Mouse (Mus musculus): ENCODE results near the gene Depp1.
"Not testable (repeated sequence)": the region's sequence is repeated elsewhere in the genome, so short reads cannot be mapped to it uniquely, and the experiment has no call there.

Depp1 gene

DNA sequence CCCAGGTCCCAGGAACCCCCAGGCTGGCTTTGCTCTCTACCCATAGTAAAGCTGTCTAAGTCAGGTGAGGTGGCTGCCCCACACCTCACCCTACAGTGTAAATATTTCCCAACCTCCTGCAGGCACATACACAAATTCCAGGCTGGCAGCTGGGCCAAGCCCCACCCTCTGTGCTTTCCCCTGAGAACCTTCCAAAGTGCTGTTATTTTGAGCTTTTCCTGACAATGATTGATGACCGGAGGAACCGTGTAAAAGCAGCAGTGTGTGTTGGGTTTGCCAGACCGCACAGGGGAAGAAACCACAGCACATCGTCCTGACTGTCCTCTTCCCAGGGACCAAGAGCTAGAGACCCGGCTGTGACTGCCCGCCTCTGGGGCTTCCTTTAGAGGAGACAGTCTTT, at the start of gene Depp1:
Gene Depp1 (plus strand): TSS at position 204 of the 400 bp plus-strand sequence.
- peak; percentile 38 for DNase-seq

DNA sequence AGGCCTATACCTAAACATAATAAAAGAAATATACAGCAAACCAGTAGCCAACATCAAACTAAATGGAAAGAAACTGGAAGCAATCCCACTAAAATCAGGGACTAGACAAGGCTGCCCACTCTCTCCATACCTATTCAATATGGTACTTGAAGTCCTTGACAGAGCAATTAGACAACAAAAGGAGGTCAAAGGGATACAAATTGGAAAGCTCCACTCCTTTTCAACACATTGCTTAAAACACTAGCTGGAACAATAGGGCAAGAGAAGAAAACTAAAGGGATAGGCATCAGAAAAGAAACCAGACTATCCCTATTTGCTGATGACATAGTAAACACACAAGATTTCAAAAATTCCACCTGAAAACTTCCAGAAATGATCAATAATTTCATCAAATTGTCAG, 49.4 kb upstream of the Depp1 start:
- not testable (repeated sequence) for DNase-seq

DNA sequence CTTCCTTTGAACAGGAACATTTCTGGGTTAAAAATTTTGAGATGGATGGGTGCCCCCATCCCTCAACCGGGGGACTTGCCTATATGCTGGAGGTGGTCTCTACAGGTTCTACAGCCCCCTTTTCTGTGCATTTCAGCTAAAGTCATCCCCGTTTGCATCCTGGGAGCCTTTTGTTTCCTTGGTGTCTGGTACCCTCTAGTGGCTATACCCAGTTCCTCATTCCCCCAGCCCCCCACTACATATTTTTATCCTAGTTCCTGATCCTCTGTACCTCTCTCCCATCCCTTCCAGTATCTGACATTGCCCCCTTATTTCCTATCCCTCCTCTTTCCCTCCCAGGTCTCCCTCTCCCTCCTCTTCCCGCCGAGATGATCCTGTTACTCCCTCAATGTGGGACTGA, 43.2 kb upstream of the Depp1 start:
- DNase-seq: no peak

DNA sequence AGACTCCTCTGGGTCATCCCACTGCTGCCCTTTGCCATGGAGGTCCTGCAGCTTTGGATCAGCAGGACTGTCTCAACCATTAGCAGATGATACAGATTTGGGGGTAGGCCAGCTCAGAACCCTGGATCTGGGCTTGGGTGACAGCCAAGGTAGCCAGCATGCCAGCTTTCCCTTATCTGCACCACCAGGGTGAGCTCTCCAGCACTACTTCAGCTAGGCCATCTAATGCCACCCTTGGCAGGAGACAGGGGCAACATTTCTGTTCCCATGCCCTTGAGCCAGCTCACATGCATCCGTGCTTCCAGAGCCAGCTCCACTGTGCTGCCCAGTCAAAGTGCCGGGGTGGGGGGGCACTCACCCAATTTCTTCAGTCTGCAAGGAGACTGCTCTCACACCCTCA, 34.7 kb upstream of the Depp1 start:
- no peak for DNase-seq

DNA sequence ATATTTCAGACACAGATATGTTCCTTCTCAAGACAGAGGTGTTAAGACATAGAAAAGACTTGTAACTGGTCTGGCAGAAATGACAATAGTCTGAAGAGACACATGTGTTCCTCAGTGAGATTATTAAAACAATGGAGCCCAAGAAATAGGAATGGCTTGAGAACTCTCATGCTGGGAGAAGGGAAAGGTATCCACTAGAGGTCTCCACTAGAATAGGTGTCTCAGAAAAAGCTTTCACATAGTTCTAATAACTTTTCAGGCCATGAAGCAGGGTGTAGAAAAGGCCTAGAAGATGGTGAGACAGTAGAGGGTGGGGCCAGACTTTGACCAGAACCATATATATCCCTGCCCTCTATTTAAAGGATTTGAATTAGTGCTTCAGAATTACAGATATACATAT, 32.3 kb upstream of the Depp1 start:
- DNase-seq: no peak

DNA sequence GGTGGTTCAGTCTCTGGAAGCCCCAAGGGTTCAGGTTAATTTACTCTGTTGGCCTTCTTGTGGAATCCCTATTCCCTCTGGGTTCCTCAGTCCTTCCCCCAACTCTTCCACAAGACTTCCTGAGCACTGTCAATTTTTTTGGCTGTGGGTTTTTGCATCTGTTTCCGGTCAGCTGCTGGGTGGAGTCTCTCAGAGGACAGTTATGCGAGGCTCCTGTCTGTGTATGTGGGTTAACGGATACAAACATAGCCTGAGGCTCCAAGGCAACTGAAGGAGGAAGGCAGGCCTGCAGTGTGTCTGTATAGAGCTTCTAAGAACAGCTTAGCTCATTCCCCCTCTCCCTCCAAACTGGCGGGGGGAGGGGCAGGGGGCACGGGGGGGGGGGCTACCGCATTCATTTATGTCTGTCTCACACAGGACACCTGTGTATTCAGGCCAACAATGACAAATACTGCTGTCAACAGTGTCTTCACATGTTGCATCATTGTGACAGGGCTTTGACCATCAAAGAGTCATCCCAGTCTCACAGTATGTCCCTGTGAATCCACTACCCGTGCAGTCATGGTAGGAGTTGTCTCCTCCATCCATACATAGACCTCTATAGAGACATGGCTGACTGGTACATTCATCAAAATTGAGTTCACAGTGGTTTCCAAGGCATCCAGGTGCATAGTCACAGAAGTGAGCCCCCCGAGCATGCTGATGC, 28.9 kb upstream of the Depp1 start:
- no peak for DNase-seq

DNA sequence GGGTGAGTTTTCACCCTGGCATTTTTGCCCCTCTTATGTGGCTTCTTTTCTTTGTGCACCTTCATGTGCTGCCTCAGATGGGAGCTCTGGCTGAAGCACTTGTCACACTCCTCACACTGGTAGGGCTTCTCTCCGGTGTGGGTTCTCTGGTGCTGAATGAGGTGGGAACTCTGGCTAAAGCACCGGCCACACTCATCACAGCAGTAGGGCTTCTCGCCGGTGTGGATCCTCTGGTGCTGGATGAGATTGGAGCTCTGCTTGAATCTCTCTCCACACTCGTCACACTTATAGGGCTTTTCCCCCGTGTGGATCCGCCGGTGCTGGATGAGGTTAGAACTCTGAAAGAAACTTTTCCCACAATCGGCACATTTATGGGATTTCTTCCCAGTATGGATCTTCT, 24.0 kb upstream of the Depp1 start:
- not testable (repeated sequence) for DNase-seq

DNA sequence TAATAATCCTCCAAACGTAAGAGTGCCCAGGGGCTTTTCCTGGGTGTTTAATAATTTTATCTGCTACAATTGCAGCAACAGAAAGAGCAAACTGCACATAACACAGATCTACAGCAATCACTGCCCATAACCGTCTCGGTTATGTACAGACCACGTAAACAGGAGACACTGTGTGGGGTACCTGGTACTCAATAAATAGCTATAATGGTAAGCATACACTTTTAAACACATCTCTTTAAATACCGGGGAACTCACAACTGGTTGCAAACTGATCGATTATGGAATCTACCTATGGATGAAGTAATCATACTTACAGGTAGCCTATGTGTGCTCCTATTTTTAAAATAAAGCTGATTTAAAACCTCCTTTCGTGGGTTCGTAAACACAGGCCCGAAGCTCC, 22.3 kb upstream of the Depp1 start:
- DNase-seq: no peak

DNA sequence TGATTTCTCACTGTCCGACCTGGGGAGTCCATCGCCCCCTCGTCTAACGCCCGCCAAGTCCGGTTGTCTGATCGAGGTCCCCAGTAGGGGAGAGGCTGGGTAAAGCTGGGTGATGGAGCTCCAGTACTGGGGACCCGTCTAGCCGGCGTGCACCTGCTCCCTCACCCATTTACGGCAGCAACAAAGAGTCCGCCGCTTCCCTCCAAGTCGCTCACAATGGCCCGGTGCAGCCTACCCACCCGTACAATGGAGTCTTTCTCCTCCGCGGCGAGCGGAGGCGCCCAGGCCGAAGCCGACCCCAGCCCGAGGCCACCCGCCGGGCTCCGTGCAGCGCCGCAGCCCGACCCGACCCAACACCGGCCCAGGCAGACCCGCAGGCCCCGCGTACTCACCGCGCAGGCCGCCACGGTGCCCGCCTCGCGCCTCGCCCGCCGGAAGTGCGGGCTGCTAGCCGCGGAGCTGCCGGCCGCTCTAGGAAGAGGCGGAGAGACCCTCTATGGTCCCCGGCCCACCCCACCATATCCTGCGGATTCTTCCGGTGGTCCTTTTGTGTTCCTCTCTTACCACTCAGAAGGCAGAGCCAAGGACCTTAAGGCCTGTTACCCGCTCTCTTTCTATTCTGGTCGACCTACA, 21.8 kb upstream of the Depp1 start, which contains the start of gene Zfp422:
Gene Zfp422 (minus strand): TSS at position 461 of the 633 bp plus-strand sequence.
- peak; percentile 67 for DNase-seq

DNA sequence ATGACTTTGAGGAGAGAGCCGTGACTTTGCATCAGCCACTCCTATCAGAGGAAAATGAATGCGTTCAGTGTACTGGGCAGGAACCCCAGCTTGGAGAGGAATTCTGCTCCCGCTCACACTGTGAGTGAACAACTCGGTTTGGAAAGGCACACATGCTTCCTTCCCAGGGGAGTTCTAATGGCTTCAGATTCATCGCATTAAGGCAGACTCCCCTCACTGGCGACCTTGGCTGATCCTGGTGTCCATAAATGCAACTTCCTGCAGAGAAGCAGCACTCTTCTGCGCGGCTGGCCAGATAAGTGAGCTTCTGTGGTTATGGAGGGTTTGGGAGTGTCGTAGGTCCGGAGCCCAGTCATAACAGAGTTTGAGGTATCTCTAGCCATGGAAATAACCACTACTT, 20.6 kb upstream of the Depp1 start:
- no peak for DNase-seq

DNA sequence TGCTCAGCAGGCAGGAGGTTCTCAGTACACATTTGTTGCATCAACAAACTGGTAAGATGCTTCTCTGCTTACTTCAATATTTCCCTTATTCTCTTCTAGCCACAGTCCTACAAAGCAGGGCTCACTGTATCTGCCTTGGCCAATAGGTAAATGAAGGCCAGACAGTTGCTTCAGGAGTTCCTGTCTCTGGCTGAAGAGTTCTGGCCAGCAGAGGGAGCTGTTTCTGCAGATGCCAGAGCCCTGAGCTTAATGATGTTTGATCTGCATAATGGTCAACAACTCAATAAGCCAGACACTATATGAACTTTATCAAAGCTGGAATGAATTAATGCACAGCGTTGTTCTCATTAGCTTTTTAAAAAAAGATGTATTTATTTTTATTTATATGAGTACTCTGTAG, 18.3 kb upstream of the Depp1 start:
- peak; percentile 75 for DNase-seq

DNA sequence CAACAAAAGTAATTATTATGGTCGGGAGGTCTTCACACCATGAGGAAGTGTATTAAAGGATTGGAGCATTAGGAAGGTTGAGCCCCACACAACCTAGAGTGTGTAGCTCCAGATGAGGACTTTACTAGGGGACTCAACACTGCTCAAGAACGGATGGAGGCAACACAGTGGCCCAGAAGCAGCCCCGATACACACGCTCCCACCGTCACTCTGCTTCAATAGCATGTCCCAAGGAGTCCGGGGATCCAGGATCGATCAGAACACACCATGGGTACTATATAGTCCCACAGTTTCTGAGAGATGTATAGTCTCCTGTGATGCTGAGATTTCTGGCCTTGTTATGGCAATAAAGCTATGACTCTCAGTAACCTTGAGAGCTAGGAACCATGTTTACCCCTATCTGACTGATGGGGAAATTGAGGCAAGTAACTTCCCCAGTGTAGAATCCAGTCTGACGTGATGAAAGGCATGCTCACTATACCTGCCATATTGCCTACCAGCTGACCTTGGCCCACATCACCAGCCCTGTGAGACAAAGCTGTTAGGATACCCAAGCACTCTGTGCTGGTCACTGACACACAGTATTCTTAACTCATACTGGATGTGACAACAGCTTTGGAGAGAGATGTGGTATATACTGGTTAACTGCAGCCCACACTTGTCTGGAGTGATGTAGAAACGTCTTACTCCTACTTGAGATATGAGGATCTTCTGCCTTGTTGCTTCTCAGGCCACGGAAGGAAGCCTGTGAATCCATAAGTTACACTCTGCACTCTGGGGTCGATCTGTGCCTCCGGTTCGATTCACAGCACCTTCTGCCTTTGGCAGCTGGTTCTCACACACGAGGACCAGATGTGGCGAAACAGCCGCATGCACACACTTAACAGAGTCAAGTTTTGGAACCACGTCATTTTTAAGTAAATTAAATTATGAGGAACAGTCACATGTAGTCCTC, 16.4 kb upstream of the Depp1 start:
- DNase-seq: no peak

DNA sequence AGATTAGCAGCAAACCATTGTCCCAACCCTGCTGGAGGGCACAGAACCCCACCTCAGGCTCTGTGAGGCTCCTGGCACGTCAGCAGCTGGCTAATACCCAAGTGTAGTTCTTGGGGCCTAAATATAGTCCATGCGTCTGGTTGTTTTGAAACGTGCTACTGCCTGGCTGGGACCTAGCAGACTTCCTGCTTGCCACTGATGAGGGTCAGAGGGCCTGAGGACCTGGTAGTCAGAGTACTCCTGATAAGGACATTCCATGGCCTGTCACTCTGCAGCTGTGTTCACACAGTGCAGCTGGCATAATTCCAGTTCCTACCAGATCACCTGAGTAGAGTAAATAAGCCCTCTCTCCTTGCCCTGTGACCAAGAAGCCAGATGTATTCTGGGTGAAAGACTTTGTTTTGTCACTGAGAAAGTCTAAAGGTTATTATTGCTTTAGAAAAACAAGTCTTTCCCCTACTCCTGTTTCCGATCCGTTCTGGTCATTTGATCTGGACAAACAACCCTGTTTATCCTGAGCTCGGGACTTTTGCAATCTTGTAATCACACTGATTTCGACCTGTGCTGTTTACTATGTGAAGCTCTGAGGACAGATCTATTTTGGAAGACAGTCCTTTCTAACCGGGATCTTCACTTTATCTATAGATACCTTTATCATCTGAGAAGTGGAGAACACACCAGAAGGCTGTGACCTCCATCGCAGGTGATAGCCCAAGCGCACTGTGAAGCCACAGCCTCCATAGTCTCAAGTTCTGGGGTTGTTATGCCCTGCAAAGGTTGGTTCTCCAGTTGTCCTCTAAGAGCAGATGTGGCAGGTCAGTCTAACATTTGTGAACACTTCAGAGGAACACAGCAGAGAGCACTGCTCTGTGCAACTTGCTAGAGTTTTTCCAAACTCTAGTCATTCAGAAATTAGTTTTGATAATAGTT, 14.9 kb upstream of the Depp1 start:
- peak; percentile 46 for DNase-seq

DNA sequence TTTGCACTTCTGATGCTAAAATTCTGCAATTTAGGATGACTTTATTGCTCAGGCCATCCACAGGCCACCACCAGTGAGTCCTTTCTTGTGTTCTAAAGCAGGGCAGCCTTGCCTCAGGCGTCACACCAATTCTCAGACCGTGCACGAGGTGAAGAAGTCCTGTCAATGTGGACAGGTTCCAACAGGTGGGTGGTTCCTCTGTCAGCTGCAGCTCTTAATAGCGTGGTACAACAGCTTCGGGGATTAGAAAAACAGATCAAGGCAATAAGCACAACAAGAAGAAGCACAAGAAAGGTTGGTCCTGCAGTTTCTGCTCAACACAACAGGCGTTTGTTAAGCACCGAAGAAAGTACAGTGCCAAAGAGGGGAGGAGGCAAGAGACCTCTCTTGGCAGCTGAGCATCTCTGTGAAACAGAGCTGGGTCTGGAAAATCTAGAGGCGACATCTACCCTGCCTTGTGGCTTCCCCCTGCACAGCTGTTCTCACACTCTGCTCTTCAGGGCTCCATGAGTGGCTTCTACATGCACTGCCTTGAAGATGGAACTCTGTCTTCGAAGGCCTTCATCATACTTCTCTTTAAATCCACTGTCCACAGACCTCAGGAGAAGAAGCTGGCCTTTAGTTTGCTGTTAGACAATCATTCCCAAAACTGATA, 13.7 kb upstream of the Depp1 start:
- no peak for DNase-seq

DNA sequence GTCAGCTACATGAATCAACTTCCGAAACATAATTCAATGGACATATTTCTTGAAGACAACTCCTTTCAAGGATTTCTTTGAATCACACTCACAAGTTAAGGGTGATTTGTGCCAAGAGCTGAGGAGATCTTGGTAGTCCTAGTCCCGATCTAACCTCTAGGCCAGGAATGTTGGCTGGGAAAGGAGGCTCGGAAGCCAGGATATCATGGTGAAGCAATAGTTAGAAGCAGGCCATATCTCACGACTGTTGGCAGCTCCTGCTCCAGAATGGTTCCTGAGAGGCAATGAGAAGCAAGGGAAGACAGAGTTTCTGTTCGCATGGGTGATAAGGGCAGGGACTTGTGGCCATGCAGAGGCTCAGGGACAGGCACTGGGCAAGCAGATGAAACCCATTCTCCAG, 12.9 kb upstream of the Depp1 start:
- DNase-seq: no peak

DNA sequence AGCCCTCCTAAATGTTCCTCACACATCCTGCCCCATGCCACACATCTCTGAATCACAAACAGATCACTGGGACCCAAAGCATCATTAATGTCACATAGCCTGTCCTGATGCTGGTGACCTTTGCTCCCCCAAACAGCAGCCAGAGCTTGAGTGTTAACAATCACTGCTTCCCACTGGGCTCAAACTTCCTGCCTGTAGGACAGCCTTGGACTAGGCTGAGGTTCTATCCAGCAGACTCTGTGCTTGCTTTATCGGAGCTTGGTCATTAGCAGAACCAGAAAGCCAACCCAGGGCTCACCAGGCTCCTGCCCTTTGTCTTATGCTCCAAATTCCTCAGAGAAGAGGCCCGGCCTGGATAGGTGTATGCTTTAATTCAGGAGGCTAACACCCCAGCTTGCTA, 11.5 kb upstream of the Depp1 start:
- DNase-seq: no peak

DNA sequence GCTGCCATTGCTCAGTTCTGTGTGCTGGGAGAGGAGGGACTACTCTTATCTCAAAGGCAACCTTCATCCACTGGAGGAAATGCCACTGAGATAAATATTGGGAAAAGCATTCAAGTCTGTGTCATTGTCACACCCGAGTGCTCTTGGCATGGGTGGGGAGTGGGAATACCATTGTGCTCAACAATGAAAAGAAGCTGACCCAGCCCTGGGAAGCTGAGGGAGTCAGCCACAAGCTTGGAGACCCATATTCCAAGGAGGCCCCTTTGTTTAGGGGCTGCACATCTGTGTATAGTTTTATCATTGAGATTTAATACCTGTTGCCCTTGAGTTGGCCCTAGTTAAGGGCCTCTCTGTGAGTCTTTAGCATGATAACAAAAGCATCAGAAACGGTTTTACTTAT, 10.7 kb upstream of the Depp1 start:
- DNase-seq: no peak

DNA sequence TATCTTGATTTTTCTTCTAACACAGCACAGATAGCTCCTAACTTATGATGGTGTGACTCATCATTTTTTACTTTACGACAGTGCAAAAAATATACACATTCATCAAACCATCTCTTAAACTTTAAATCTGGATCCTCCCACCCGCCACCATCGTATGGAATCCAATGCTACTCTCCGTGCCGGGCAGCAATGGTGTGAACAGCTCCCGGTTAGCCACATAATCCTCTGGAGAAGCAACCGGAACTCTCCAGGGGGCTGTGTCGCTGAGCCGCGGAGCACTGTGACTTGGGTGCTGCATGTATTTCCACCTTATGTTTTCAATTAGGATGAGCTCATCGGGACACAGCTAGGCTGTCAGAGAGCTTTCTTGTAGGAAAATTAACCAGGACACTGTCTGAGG, 7.5 kb upstream of the Depp1 start:
- no peak for DNase-seq

DNA sequence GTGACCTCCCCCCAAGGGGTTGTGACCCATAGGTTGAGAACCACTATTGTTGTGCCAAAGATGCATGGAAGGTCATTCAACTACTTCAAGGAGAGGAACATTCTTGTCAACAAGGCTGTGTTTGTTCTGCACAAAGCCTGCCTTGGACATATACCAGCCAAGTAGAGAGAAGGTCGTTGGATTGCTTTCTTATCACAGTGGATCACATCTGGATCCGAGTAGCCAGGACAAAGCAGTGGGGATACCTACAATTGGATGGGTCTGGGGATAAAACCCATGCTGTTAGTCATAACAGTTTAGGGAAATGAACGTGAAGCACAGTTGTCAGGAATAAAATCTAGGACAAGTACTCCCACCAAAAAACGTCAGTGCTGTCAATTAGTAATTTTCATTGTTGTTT, 6.5 kb upstream of the Depp1 start:
- DNase-seq: no peak

DNA sequence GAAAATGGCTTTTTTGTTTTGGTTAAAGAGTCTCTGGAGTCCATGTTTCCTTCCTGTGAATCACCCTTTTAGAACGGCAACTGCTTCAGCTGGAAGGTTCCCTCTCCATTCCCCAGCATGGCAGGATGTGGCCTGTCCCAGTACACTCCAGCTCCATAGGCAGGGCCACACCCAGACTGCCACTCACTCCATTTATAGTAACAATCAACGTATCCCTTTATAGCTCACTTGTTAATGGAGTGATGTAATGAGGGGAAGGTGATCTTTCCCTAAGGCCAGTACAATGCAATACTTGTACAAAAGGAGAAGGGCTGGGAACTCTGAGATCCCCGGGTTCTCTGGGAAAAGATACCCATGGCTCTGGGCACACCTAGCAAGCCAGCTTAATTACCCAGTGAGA, 6.1 kb upstream of the Depp1 start:
- no peak for DNase-seq

DNA sequence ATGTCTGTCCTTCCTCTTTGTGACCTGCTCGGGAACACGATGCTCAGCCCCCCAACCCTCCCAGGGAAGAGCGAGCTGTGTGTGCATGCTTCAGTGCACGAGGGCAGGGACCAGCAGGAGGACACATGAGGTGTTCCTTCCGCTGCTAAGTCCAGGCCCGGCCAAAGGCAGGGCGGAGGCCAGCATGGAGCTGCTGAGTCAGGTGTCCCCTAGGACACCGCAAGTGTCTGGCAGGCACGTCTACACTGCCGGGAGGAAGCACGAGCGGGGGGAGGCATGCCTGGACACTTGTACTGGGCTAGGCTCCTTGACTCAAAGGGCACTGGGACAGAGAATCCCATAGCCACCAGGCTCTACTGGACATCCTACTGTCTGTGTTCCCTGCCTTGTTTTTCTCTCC, 2.6 kb upstream of the Depp1 start:
- no peak for DNase-seq

DNA sequence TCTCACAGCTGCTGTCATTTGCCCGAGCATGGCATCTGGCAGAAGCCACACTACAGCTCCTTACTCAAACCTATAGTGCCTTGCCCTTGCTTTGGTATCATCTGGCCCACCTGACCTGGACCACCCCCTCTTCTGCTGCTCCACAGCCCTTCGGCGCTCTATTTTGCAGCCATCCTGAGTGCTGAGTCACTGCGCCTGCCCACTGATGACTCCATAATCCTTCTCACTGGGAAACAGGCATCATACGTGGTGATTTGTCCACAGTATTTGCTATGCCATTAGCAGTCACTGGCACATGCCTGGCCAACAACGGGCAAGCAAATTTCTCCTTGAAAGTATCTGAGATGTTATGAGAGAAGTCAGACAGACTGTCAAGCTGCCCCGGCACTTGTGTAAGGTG, 598 bp upstream of the Depp1 start:
- no peak for DNase-seq
